Mouse (Mus musculus) frontal cortex, postnatal 10 days (tissue): ENCODE measurements at regions not wholly inside any gene's neighbourhood (a gene's known extent, or its start where the extent isn't known, plus 50 kb on each side); places are given as distances from the start of the nearest gene placed in this dataset.

Experiments
- DNase-seq, 2 experiments: peaks; one replicate each; pipeline ENCODE4 v3.0.0; 2022; ENCODE audit warnings: low spot score in 2 of 2, mixed read lengths in 1 of 2

DNA sequence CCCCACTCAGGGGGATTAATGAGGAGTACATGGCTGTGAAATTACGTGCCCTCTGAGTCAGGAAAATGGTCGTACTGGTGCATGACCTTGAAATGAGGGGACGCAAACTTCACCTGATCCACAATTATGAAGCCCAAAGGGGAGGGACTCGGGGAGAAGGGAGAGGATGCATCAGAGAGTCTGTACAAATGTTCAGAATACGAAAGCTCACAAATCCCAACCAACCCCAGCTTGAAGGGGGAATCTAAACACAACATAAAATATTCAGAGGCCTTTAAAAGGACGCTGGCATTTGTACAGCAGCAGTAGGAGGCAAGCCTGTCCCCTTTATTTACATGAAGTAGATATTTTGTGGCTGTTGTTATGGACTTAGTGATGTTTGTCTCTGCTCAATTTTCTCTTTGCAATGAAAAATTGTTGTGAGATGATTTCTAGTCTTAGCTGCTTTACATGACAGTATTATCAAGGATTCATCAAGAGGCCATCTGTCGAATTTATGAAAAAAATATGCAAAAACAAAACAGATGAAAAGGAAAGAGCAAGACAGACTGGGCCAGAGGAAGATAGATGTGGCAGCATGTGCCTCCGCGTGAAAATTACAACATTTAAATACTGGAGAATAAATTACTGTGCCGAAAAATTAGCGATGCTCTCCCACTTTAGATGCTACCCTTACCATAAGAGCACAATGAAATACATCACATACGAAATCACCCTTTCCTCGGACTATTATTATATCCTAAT lies 695.3 kb downstream of the 1700064H15Rik start:
- no peak for DNase-seq

DNA sequence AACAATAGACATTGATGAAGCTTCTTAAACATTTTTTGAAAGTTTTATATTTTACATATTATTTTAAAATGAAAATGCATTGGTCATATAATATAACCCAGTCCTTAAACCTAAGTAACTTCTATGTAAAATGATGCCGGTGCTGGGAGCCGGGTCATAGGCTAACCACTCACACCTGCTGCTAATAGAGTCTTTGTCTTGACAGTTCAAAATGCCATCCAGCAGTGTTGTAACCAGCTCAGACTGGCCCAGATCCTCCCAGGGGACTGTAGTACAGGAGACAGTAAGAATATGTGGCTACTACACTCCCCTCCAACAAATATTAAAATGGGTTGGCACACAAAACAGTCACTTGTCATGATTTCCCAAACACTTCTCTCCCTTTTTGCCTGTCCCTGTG lies 693.6 kb downstream of the 1700064H15Rik start:
- no peak for DNase-seq

DNA sequence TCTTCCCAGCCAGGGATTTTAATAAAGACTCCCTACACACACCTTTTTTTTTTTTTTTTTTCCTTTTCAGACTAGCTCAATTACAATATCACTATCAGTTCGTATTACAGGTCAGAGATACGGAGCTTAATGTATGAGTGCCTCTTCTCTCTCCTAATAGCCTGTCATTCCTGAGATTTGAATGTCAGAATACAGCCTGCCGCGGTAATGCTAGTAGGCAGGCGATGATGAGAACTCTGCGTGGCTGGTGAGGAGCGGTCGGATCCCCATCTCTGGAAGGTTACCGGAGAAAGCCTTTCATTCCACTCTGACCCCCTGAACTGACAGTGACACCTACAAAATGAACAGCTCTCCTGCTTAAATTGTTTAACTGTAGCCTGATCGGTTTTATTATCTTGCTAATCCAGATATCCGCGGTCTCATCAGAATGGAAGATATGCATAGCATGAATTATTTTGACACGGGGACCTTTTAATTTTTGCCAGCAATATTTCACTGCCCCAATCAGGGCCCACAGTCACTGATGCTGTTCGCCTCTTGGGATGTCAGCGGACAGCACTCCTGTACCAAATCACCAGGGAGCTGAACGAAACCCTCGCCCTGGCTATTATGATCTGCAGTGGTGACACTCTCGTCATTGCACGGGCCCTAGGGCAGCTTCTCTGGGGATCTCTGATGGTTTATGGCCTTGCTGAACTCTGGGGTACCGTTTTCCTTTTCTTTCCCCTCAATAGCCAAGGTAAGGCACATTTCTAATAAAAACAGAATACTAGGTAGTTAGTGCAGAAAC lies 690.9 kb downstream of the 1700064H15Rik start:
- no peak for DNase-seq

DNA sequence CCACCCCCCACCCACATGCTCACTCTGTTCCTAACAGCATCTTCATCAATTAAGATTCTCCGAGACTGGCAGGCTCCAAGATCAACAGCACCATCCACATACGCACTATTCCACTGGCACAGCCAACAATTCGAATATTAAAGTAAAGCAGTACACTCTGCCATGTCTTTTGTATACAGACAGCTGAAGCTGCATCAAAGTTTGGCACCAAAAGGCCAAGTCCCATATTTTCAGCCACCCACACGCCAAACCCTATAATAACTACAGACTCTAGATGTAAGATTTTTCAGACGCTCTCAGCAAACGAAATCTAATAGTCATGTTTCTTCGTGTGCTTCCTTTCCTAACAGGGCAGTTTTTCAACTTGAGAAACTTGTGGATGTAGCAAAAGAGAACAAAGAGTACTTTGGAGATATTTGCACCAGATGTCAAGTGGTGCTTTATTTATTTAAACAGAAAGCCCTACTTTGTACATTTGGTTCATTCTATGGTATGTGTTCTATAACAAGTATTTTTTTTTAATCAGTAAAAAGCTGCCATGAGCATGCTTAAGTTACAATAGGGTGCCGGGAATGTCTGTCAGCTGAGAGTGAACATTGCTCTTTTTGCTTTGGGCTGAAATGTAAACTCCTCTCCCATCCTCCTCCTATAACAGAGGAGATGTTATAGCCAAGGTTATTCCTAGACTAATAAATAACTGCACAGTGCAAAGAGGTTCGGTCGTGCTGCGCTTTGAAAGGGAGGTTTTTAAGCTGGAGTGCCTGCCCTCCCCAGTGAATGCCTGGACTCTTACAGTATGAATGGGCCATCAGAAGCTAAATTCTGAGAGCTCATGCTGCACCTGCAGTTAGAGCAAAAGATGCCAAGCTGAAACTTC lies 686.9 kb downstream of the 1700064H15Rik start:
- DNase-seq: peak in 1 of 2 experiments; percentile 9

DNA sequence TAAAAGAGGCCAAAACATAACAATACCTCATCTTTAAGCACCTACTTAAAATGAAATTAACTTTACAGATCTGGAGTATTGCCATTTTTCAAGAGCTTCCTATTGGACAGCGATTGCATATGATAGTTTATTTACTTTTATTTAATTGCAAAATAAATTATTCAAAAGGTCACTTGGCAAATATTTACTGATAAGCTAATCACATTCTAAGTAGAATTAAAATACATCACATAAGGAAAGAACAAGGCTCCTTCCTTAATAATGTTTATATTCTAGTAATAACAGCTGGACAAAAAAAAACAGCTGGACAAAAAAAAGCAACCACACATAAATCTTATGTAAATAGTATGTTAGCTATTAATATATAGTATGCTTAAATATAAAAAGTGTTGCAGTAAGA lies 668.1 kb downstream of the 1700064H15Rik start:
- no peak for DNase-seq

DNA sequence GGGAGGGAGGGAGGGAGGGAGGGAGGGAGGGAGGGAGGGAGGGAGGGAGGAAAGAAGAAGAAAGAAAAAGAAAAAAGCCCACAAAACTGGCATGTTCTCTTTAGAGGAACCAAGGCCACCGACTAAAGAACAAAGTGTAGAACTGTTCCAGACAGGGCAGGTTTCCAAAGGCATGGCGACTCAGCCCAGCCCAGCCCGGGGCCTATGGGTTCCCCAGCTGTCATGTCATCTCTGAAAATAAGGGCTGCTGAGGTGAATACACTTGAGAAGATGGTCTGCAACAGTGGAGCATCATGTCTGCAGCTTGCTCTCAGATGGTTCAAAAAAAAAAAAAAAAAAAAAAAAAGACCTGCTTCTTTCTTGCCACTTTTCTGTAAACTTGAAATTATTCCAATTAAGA lies 639.8 kb downstream of the 1700064H15Rik start:
- no peak for DNase-seq

DNA sequence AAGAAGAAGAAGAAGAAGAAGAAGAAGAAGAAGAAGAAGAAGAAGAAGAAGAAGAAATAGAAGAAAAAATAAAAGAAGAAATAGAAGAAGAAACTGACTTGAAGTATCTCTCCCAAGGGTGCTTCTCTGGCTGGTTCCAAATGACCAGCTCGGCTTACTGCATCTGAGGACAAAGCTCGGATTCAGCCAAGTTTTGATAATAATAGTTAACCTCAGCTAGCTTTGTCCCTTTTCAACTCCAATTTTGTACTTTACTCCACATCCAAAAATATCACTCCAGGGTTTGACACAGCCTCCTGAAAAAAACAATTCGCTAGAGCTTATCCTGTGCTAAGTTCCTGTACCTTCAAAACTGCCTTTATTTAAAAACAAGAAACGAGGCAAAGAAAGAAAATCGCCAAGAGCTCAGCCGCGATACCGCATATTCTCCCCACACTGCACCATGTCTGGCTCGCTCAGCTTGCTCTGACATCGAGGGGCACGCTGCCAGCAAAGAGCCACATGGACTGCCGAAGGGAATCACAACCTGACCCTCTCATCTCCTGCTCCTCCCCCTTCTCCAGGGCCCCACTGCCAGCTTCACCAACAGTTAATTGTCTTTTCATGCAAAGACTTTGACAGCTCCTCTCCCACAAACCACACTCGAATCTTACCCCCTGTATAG lies 638.8 kb downstream of the 1700064H15Rik start:
- peak in 1 of 2 experiments; percentile 14 for DNase-seq

DNA sequence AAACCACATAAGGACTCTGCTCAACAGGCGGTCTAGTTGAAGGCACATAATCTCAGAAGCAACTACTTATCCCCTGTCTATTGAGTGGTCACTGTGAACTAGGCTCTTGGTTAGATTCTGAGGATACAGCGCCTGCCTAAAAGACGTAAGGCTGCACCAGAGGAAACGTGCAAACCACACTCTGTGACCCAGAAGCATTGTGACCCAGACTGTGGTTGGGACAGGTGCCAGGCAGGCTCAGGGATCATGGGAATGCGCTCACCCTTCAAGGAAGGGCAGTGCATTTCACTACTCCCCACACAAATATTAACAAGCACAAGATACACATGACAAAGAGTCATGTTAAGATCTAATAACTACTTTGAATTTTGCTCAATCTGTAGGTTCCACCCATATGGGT lies 628.3 kb downstream of the 1700064H15Rik start:
- DNase-seq: no peak

DNA sequence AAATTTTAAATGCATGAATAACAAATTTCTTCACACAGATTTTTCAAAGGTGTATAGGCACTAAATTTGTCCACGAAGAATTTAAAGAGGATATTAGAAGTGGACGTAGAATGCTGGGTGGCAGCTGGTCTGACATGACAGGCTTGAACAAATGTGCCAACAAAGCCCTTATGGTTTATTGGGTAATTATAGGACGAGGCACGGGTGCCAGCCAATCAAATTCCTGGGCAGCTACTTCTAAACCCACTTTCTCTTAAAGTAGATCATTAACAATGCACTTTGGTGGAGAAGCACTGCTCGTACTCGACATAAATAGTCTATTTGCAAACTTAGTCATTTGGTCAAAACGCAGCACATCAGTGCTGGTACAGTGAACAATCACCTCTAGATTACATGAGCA lies 626.4 kb downstream of the 1700064H15Rik start:
- DNase-seq: no peak

DNA sequence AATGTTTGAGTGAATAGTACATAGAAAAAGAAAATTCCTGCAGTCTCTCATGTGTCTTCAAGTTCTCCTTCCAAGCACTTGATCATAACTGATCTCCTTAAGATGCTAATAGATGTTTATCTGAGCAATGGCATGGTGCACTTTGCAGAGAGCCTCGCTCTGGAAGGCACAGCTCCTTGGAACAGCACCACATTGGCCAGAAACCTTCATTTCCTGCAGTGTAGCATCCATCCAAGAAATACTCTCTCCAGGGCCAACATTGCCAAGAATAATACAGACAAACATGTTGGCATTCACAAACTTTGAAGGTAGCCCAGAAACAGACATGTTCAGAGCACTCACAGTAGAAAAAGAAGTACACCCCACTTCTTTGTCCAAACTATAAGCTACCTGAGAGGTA lies 623.7 kb downstream of the 1700064H15Rik start:
- DNase-seq: no peak

DNA sequence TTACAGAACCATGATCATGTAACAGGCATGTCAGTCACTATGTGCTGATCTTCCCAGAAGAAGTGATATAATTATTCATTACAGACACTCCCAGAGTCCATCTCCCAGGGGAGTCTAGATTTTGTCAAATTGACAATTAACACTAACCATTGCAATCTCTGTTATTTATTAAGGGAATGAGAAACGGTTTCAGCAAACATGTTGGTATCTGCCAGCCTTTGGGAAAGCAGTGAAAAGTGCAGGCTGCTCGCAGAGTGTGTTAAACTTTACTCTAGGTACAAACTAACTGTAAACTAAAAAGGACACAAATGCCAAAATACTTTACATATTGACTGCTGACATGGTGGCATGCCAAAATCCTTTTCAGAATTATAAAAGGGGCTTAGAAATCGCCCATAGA lies 583.9 kb downstream of the 1700064H15Rik start:
- DNase-seq: no peak

DNA sequence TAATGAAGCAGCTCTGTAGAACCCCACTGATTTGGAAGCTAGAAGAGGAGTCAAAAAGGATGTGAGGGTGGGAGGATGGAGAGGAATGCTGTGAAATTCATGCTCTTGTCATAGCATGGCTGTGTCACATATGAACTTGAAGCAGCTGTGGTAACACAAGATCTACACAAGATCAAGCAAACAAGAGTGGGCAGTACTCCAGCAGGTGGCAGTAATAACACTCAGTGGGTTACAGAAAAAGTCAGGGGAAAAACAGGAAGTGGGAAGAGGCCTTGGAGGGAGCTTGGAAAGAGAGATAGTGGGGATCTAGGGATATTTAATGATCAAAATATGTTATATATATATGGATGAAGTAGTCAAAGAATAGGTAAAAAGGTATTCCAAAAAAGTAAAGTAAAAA lies 582.5 kb downstream of the 1700064H15Rik start:
- DNase-seq: no peak

DNA sequence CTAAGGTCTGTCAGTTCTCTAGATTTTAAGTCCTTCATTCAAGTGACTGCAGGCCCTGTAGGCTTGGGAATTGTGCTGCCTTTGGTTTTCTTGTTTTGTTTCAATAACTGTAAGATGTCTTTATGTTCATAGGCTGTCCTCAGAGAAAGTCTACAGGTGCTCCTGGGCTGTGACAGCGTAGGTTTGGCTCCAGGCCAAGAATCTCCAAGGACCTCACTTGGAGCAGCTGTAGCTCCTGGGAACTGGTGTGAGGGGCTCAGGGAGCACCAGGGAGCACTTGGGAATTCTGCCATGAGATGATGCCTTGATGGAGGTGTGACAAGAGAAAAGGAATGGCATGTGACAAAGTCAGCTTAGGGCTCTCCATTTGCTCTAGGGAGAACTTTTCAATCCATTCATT lies 581.9 kb downstream of the 1700064H15Rik start:
- DNase-seq: no peak

DNA sequence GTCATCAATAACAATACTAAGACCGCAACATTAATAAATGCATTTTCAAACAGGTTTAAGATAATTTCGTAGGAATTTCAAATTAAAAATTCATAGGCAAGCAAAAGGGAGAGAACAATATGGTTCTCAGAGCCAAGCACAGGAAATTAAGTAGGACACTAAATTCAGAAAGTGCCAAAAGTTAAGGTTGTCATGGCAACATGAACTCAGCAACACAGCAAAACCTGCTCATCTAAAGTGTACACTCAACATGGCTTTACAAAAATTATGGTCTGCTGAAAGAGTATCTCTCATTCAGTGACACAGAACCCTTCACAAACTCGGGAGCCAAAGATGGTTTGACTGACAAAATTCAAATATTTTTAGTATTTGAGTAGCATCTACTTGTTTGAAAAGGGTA lies 572.5 kb downstream of the 1700064H15Rik start:
- DNase-seq: no peak

DNA sequence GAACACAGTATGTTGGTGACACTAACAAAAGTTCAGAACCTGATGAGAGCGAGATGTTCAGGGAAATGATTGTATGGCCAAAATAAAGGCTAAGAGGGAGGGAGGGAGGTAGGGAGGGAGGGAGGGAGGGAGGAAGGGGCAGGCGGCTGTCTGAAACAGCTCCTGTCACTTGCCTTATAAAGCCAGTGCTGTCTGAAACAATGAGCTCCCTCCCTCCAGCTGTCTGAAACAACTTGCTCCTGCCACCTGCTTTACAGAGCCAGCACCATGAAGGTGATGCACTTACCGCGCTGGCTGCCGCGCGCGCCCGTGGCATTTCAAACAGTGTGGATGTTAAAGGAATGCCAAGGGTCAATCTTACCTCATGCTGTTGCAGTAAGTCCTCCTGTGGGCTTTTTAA lies 571.9 kb downstream of the 1700064H15Rik start:
- DNase-seq: no peak

DNA sequence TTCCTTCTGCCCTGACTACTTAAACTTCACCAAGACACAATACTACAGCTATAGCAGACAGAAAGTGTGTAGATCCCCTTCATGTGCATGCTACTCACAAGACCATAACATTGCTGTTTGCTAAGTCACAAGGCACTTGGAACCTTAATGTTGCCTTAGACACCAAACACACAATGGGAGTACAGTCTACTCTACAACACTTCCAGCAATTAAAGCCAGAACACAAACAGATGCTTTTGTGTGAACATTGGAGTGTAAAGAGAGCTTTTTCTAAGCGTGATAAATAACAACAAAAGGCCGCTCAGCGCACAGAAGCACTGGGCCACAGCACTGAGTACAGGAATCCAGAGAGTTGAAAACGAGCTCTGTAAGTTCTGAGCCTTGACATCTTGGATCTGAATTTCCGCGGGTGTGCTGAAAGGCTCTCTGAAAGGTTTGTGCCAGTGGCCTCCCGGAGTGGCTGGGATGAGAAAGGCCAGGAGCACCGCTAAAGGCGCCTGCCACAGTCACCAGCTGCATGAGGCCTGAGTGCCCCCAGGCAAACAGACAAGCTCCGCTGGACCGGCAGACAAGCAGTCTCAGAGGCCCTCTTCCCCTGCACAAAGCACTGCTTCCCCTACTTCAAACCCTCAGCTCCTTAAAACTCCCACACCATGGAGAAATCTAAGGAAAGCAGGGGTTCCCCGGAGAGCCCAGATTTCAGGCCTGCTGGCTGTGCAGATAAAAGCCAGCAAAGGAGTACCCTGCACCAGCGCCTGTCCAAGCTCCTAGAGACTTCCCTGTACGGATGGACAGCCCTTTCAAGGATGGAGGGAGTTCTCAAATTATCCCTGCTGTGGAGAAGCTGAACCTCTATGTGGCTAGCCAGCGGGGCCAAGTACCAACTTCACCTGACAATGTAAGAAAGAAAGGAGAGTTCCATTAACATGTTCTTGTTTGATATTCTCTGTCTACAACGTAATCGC lies 568.3 kb downstream of the 1700064H15Rik start:
- DNase-seq: no peak

DNA sequence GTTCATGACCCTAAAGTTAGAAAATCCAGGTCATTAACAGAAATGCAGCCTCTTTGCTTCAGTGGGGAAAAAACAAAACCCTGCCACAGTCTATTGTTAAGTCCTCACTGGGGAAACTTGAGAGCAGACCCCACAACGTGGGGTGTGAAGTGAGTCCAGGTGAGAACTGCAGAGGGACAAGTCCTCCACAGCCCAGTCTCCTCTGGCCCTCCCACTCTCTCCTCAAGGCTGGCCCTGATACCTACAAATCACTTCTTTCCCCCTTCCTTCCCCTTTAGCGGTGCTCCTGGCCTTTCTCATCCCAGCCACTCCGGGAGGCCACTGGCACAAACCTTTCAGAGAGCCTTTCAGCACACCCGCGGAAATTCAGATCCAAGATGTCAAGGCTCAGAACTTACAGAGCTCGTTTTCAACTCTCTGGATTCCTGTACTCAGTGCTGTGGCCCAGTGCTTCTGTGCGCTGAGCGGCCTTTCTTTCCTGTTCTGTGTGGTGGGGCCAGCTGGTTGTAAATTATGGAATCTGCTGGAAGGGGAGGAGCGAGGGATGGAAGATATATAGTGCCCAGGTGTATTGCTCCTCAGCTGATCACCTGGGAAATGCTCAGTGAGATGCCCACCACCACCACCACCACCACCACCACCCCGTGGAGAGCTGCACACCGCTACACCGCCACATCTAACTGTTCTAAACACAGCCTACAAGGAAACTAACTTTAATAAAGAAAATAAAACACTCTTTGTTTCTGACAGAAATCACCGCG lies 566.8 kb downstream of the 1700064H15Rik start:
- DNase-seq: no peak

DNA sequence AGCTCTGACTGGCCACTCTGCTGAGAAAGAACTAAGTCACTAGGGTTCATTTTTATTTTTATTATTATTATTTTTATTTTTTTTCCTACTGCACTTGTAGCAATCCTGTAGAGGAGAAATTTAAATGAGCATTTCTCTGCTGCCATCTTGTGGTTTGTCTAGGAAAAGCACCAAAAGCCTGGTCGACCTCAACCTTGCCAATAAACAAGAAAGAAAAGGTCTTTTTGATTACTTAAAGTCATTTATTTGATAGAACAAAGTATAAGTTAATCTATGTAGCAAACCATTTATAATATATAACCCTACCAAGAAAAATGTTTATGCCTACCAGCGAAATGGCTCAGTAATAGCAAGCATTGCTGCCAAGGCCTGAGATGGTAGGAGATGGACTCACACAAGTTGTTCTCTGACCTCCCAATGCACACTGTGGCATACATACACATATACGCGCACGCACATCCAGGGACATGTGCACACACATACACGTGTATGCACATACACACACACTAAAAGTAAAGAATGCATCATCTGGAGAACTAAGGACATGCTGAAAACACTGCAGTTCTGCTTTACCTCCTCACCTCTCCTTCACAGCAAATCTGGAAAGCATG lies 566.1 kb downstream of the 1700064H15Rik start:
- peak in 1 of 2 experiments; percentile 39 for DNase-seq

DNA sequence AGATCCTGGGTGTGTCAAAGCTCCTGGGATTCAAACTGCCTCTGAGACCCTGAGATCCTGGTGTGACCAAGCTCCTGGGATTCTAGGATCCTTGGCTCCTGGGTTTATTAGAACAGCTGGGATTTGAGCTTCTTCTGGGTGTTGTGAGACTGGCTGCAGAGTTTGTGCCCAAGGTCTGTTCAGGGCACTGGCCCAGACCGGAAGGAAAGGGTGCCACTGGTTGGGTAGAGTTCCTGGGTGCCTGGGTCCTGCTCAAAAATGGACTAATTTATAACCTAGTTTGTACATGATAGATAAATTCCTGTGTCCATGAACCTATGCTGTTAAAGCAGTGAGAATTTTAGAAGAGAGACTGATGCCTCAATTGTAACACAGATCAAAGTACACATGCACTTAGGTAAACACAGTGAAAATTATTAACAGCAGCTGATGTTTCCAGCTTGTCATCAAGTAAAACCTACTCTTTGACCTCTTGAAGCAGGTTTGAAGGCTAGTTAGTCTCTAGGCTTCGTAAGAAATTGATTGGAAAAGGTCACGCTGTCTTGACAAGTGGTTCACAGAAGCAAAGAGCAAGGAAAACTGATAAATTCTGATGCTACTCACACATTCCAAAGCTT lies 561.2 kb downstream of the 1700064H15Rik start:
- no peak for DNase-seq
